Mouse (Mus musculus) ES-E14 (cell line): ENCODE measurements around the gene Cul3. TPM values are rescaled to one million over a fixed set of nuclear protein-coding genes. Genes with fewer than 3 reads are reported as not detected.

Source experiments
- DNase-seq: peaks from one replicate; pipeline ENCODE4 v3.0.0-alpha.2; 2013; ENCODE audit warnings: low read depth, low spot score
- H3K27ac ChIP-seq: 2 replicates; pipeline ENCODE4 v1.5.1; 2012; ENCODE audit warnings: low read depth, mild to moderate bottlenecking, low read length, moderate library complexity, mixed read lengths; ENCODE audit not compliant: poor library complexity, insufficient read depth, severe bottlenecking
- H3K36me3 ChIP-seq: 2 replicates; pipeline ENCODE4 v1.6.1; 2012; ENCODE audit warnings: mild to moderate bottlenecking, low read length, moderate library complexity, mixed read lengths; ENCODE audit not compliant: control insufficient read depth, poor library complexity, insufficient read depth, severe bottlenecking
- H3K4me1 ChIP-seq, 2 experiments: fragments of 150-350 bp in 1 of 2; sonication (generic) in 1 of 2; 2 replicates each; pipeline ENCODE4 v1.6.1; 2012; ENCODE audit warnings: low read length in 2 of 2, mild to moderate bottlenecking in 1 of 2, mixed read lengths in 1 of 2; ENCODE audit not compliant: control insufficient read depth in 2 of 2, insufficient read depth in 2 of 2, poor library complexity in 1 of 2
- H3K4me3 ChIP-seq, 2 experiments: fragments of 150-350 bp in 1 of 2; sonication (generic) in 1 of 2; 2 replicates each; pipeline ENCODE4 v1.5.1; 2012; ENCODE audit warnings: low read length in 2 of 2, low read depth in 1 of 2, mild to moderate bottlenecking in 1 of 2, mixed read lengths in 1 of 2; ENCODE audit not compliant: insufficient read depth in 1 of 2, poor library complexity in 1 of 2, severe bottlenecking in 1 of 2
- H3K9ac ChIP-seq: 2 replicates; pipeline ENCODE4 v1.6.1; 2012; ENCODE audit warnings: low read depth, mild to moderate bottlenecking, low read length, mixed read lengths; ENCODE audit not compliant: poor library complexity, insufficient read depth, severe bottlenecking
- H3K9me3 ChIP-seq: fragments of 150-350 bp; sonication (generic); 2 replicates; pipeline ENCODE4 v1.6.1; 2012; ENCODE audit warnings: low read depth, mild to moderate bottlenecking, low read length; ENCODE audit not compliant: control insufficient read depth, insufficient read depth
- CHD2 ChIP-seq: IDR thresholded peaks from 2 replicates; pipeline ENCODE4 v1.6.1; 2014; ENCODE audit warnings: mild to moderate bottlenecking, low read depth, low read length, inconsistent platforms
- HCFC1 ChIP-seq: IDR thresholded peaks from 2 replicates; pipeline ENCODE4 v1.6.1; 2012; ENCODE audit warnings: low read length, inconsistent platforms, borderline replicate concordance; ENCODE audit not compliant: insufficient read depth
- MAFK ChIP-seq: IDR thresholded peaks from 2 replicates; pipeline ENCODE4 v1.6.1; 2014; ENCODE audit warnings: mild to moderate bottlenecking, low read depth, low read length, inconsistent platforms; ENCODE audit not compliant: insufficient read depth
- ZC3H11A ChIP-seq: IDR thresholded peaks from 2 replicates; pipeline ENCODE4 v1.6.1; 2012; ENCODE audit warnings: low read depth, mild to moderate bottlenecking, inconsistent platforms, low read length, borderline replicate concordance
- ZNF384 ChIP-seq: IDR thresholded peaks from 2 replicates; pipeline ENCODE4 v1.6.1; 2012; ENCODE audit warnings: low read depth, low read length, inconsistent platforms
- in situ Hi-C, 2 experiments: fragments of 600-800 bp; cut with MboI; formaldehyde crosslinking; loops; one replicate each; pipeline ENCODE4 v1.15.1; 2025; ENCODE audit warnings: low sequenced_read_pairs in 2 of 2, inconsistent platforms in 1 of 2; ENCODE audit not compliant: unreplicated experiment in 2 of 2
- total RNA-seq: library from RNA; depleted of rRNA; stranded (reverse); fragments of 300-350 nt; gene quantifications from 2 replicates; pipeline ENCODE4 v1.2.3, GENCODE M21; 2012

Cul3 gene
- total RNA-seq, 1 experiment = 89.7 TPM

DNA sequence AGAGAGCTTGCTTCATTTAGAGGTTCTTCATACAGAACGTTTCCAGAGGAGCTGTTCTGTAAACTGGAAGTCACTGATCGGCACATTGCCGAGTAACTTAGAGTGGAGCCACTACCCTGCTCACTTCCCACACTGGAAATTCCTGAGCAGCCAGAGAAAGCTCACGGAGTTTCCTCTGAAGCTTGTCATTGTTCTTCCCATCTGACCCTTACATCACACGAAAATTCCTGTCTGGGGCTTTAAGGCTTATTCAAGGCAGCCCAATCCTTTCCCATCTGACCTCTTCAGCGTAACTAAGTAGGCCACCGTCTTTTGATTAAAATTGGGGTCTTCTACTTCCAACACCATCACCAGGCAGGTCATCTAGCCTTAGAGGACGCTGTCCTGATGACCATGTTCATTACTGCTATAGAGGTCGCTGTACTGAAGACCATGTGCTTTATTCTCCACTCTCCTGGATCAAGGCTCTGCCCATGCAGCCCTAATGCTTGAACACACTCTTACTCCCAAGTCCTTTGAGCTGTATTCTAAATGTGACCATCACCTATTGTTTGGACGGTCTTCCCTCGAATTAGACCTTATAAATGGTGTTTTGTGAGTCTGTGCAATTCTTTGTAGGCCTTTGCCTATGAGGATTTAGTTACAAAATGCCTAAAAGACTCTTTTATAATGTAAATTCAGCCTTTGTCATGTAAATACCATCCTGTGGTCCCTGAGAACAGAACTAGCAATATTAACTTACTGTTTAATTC is 103.2 kb downstream of the Cul3 start:
- in situ Hi-C loops = no loop called here
- peak; percentile 58 for DNase-seq
- Histone ChIP-seq H3K9ac (no peak overlapping the region), H3K36me3 (no peaks in the 10 kb centered on the region), H3K4me1 (peaks cover 4 to 26% of the 10 kb centered on the region in 2 experiments), H3K27ac (no peak overlapping the region), H3K4me3 (no peak overlapping the region), H3K9me3 (no peaks in the 10 kb centered on the region)
- no peak for TF ChIP-seq MAFK
- no peak for TF ChIP-seq CHD2
- TF ChIP-seq ZNF384 = no peak
- no peak for TF ChIP-seq ZC3H11A
- TF ChIP-seq HCFC1 = no peak

DNA sequence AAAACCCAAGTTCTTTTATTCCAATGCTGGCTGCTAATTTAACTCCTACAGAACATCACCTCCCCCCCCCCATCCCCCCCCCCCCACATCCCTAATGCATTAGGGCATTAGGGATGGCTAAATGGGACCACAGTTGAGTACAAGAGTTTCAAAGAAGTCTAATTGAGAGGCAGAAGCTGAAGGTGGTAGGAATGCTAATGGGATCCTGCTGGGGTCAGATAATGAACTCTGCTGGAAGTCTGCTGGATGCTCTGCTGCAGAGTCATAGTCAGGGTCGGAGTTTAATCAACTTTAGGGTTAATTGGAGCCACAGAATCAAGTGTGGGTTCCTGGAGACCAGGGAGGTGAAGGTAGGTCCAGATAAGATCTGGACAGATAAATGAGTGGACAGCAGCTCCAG is 104.2 kb downstream of the Cul3 start:
- in situ Hi-C loops = no loop called here
- Histone ChIP-seq H3K36me3 (no peaks in the 10 kb centered on the region), H3K27ac (no peak overlapping the region), H3K9ac (no peak overlapping the region), H3K9me3 (no peaks in the 10 kb centered on the region), H3K4me3 (no peak overlapping the region), H3K4me1 (peaks cover 4 to 26% of the 10 kb centered on the region in 2 experiments)
- TF ChIP-seq ZNF384 (no peak), ZC3H11A (no peak), HCFC1 (no peak), MAFK (no peak), CHD2 (no peak)
- DNase-seq = no peak

DNA sequence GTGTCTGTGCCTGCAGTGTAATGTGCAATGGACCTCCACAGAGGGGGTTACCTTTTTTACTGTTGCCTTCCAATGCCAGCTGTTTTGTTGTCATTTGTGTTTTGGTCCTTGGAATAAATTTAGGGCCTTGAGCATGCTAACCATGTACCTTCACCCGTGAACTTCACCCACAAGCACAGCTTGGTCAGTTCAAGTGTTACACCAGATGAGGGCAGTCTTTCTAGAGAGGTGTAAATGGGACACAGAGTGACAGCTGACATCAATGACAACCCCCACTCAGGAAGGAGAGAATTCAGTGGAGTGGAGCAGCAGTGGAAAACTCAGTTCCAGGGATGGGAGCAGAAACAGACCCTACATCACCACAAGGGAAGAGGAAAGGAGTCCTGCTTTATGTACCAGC is 109.7 kb downstream of the Cul3 start:
- in situ Hi-C loops = no loop called here
- Histone ChIP-seq H3K27ac (no peak overlapping the region), H3K4me3 (no peak overlapping the region), H3K9me3 (no peaks in the 10 kb centered on the region), H3K9ac (no peak overlapping the region), H3K36me3 (no peaks in the 10 kb centered on the region), H3K4me1 (peaks cover 0 to 3% of the 10 kb centered on the region in 2 experiments; a peak in 1 of 4 replicates)
- DNase-seq = no peak
- no peak for TF ChIP-seq ZC3H11A
- TF ChIP-seq CHD2 = no peak
- TF ChIP-seq HCFC1 = no peak
- no peak for TF ChIP-seq MAFK
- no peak for TF ChIP-seq ZNF384

DNA sequence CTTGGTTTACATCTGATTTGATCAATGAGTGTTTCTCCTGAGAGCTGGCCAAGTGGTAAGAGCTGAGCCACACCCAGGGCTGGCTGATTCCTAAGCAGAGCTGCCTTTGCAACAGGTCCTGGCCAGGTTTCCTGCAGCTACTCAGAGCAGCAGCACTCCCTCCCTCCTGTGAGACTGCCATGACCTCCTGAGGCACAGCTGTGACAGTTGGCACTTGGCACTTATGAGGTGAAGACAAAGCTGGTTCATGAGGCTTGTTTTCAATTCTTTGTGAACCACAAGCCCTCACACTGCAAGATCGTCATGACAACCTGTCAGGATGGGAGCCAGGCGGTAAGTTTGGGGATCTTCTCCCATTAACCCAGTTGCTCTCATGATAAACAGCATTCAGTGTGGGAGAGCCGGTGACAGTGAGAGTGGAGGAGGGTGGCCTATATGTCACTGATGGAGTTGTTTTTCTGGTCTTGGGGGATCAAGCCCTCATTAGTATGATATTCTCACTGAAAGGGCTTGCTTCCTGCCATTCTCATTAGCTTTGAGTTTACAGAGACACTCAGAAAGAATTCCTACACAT is 115.4 kb downstream of the Cul3 start:
- in situ Hi-C loops = no loop called here
- Histone ChIP-seq H3K9me3 (no peaks in the 10 kb centered on the region), H3K9ac (no peak overlapping the region), H3K4me3 (no peak overlapping the region), H3K36me3 (no peaks in the 10 kb centered on the region), H3K27ac (no peak overlapping the region), H3K4me1 (peaks cover 0 to 2% of the 10 kb centered on the region in 2 experiments; a peak in 1 of 4 replicates)
- no peak for DNase-seq
- no peak for TF ChIP-seq HCFC1
- TF ChIP-seq ZC3H11A = no peak
- TF ChIP-seq ZNF384 = no peak
- no peak for TF ChIP-seq CHD2
- TF ChIP-seq MAFK = no peak
